Mouse (Mus musculus) cerebellum, postnatal 4 days (tissue): ENCODE data around the gene Col4a1.
A peak's percentile ranks its signal among the peaks of the same experiment; 100 is the strongest.

Experiments used
- DNase-seq, 2 experiments: peaks; one replicate each; pipeline ENCODE4 v3.0.0; 2022; ENCODE audit warnings: low spot score in 2 of 2, mixed read lengths in 1 of 2

Gene Col4a1

DNA sequence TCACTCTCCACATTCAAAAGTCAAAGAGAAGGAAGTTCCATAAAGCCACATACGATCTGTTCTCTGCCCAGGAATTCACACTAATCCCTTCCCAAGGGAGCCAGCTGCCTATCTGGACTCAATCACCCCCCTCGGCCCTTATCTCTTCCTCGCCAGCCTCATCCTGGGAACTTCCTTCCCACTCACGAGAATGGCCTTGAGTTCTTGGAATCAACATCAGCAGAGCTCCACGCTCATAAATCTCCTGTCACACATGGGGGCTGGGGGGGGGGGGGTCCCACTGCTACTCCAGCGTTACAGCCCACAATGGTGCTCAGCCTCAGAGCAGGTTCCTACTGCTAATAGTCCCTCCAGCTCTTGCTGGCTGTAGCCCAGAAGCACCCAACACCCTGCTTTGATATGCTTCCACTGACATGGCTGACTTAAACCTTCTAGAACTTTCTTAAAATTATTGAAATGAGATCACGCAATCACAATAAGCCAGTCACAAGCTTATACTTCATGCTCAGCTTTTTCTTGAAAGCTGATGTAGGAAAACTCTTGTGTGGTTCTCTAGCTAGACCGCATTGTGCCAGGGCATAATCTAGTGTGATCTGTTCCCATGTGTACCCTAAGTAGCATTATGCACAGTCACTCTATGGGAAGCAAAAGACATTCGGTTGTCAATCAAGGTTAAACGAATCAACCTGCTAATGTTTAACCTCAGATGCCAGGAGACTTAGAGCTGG, 78.3 kb downstream of the Col4a1 start:
- no peak for DNase-seq

DNA sequence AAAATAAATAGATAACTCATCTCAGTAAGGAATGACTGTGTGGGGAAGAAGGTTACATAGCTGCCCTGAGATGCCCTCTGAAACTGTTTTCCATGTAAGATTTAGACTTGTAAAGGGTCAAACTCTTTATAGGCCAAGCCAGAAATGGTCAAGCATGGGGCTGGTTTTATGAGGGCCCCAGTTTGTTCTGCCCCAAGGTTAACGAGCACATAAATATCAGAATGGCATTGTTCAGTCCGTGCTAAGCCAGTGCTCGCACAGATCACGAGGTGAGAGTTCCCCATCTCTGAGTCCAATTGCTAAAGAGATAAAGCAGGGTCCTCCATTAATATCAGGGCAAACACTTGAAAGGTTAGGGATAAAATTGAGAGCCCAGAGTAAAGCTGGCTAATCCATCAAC, 79.6 kb downstream of the Col4a1 start:
- no peak for DNase-seq

DNA sequence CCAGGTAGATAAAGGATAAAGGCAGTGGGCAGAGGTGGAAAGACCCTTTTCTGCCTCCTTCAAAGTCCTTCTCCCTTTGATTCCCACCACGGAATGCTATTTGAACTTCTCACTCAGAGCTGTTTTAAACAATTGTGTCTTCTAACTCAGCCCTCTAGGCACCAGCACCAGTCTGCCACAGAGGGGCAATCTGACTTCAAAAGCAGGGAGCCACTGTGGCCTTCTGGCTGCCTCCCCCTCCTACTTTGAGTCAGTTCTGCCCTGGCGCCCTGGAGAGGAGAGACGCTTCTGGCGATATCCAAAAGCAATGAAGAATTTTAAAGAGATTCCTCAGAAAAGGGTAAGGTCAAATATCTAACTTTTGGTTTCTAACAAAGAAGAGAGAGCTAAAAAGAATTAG, 82.3 kb downstream of the Col4a1 start:
- DNase-seq, result no peak

DNA sequence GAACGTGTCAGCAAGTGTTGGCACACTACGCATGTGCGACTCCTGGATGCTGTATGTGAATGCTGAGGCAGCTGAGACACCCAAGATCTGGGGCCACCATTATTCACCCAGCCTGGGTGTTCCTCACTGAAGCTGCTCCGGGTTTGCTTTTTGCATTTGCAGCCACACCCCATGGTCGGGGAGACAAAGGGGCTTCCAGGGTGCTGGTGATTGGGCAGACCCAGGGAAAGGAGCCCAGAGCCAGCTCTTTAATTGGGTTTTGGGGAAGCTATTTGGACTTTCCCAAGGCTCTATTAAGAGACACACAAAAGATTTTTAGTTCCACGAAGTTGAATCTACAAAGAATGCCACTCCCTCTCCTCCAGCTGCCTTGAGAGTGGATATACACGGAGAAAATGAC, 85.2 kb downstream of the Col4a1 start:
- DNase-seq, result no peak

DNA sequence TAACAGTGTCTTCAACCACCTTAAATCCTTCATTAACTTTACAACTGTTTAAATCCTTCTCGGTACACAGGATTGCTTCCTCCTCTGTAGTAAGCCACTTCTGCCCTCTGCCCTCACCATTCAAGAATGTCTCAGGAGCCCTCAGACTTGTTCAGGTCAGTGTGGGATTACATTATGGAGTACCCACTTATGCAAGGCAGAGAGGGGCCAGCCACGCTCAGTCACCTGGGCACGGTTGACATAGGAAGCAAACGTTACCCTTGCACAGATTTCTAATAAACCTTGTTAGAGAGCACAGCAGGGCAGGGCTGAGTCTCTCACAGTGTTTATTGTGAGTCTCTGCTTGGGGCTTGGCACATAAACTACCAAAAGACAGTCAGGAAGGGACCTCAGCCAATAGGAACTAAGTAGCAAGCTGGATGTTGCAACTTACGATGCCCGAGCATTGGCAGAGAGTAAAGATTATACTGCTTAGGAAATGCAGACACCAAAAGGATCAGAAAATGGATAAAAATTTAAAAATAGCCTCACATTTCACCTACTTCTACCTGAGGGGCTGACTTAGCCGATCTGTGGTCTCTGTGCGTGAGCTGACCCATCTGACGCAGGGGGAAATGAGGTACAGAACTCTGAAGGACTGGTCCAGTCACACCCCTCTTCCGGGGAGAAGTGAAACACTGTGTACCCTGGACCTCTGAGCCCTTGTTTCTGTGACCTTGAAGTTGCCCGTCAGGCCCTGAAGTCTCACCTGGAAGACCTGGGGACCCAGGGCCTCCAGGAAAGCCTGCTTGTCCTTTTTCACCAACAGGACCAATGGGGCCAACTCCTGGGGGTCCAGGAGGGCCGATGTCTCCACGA, 86.8 kb downstream of the Col4a1 start:
- no peak for DNase-seq

DNA sequence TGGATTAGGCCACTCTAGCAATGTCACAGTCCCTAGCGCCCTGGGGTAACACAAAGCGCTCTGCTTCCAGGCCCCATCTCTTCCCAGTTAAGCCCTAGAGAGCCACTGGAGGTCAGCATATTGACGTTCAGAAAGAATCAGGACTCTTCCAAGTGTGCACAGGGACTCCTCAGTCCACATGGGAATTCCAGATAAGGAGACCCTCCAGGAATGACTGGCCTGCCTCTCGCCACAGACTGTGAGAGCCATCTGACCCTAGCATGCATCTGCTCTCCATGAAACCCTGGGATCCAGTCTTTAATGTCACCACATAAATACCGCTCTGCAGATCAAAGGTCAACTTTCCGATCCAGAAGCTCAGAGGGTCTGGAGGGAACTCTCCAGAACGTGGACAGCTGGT, 88.4 kb downstream of the Col4a1 start:
- DNase-seq, result no peak

DNA sequence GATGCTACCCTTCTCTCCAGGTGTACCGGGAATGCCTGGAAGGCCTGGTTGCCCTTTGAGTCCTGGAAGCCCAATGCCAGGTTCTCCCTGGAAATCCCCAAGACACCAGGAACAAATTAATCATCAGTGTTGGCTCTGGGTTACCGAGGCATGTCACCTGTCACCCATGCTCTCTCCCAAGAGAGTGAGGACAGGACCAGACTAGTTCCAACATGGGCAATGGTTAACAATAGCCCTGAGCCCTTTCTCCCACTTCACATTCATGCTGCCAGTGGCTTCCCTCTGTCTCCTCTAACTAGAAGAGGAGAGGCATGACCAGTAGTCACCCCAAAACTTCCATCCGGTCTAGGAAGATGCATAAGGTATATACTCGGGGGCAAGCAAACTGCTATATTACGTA, 91.3 kb downstream of the Col4a1 start:
- DNase-seq, result no peak

DNA sequence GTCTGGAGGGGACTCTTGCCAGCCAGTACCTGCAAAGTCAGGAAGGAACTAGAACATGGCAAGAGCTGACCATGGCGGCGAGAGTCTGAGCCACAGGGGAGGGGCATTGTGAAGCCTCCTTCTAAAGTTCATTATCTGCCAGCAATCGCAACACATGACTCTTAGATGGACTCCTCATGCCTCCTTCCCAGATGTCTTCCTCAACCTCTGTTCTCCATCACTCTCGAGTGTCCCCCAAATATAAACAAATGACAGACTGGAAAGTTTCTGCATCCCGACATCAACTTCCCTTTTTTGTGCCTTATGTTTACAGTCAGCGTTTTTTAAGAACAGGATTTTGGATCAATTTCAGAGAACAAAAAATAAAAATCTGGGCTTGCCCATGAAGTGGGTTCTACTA, 93.3 kb downstream of the Col4a1 start:
- DNase-seq, result no peak

DNA sequence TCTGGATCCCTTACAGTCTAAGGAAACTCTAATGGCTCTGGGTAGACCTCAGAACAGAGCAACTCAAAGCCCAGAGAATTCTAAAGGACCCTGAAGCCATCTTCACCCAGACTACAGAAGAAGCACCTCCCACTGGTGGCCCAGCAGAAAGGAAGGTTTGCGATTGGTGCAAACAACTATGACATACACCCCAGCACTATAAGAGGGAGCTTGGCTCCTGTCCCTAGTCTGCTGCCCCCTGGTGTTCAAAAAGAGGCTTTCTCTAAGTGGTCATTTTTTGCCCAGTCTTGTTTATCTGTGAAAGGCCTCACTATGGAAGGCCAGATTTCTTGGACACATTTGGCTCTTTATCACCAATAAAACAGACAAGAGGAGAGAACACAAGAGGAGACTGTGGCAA, 97.4 kb downstream of the Col4a1 start:
- peak in 1 of 2 experiments; percentile 53 for DNase-seq

DNA sequence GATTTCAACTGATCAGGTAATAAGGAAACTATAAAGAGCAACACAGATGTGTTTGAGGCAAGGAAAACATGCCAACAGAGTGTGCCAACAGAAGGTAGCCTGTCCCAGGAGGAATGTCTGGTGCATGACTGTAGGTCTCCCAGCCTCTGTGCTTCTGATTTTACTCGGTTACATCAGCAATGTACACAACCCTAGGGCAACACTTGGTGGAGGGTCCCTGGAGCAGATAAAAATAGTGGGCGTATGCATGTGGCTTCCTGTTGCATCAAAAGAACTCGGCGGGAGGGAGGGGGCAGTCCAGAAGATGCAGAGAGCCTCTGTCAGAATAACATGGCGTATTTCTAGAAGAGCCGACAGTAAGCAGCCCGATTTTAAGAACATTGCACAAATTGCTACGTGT, 106.1 kb downstream of the Col4a1 start:
- no peak for DNase-seq

DNA sequence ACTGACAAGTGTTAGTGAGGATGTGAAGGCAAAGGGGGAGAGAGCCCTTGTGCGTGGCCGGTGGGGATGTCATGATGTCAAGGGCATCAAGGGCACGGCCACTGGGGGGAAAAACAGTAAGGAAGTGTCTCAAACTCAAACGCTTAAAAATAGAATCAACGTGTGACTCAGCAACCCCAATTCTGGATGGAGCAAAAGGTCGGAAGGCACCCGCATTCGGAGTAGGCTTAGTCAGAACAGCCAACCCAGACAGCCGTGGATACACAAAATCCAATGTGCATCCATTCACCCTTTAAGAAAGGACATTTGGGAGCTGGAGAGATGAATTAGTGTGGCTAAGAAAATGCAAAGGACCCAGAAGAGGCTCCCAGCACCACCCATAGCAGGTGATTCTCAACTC, 107.1 kb downstream of the Col4a1 start:
- DNase-seq, result no peak

DNA sequence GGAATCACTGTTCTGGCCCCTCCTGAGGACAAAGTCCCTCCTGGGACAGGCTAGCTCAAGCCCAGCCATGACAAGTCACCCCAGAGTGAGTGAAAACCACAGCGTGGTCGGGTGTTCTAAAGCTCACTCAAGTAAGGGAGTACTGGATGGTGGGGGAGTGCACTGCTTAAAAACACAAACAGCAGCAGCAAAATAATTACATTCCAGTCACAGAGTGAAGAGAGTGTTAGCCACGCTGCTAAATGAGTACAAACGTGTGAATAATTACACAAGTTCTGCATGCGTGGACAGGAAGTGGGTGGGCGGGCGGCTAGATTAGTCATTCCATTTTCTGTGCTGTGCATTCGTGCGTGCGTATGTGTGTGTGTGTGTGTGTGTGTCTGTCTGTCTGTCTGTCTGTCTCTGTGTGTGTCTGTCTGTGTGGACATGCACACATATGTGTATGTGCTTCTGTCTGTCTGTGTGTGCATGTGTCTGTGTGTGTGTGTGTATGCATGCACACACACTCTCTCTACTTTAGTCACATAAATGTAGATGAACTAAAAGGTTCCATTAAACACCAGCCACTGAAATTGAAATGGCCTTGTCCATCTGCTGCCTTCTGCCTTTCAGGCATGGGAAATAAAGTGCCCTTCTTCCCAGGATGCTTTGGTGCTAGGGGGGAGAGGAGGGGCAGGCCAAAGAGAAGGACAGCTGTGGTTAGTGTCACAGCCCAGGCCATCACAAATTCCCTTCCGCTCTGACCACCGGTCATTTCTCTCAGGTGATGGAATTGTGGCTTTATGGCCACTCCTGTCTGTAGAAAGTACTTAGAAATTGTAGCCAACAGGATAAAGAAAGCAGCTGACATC, 109.1 kb downstream of the Col4a1 start:
- no peak for DNase-seq

DNA sequence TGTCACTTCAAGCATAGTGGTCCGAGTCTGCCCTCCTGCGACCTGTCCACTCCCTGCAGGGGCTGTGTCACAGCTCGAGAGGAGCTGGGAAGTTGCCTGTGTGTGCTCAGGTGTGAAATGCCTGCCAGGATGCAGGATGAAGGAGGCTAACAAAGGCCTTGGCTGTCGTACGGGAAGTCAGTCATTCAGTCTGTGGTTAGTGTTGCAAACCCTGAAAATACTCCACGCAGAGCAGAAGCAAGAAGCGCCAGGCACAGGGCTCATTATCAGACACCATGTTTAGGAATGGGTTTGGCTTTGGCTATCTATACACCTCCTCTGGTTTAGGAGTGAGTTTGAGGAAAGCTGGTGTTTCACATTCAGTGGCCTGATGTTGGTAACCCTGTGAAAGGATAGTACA, 114.0 kb downstream of the Col4a1 start:
- DNase-seq, result no peak

DNA sequence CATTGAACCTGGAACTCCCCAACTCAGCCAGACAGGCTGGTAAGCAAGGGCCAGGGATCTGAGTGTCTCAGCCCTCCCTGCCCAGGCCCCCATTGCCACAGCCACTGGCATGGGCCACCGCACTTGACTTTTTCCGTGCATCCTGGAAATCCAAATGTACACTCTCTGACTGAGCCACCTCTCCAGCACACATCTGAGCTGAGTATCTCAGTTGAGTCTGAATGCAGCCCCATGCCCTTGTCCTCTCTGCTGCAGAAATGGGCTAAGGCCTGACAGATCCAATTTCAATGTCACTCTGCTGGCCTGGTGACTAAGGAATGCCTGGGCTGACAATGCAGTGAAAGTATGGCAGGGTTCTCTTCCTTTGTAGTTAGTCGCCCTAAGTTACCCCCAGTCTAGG, 114.6 kb downstream of the Col4a1 start:
- DNase-seq, result no peak

DNA sequence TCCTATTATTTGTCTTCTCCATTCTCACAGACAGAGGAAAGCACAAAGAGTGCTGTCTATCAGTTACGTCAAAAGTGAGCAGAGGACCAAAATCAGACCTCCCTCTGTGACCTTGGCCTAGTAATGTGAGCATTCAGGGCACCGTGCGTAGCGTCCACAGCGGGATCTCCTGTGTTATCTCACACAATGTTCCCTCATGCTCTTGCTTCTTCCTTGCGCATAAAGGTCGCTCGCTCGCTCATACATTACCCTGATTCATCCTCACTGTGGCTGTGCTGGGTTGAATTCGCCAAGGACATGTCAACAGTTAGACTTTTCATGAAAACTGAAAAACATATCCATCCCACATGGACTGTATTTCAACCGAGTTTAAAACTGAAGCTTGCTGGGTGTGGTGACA, 115.4 kb downstream of the Col4a1 start:
- no peak for DNase-seq

DNA sequence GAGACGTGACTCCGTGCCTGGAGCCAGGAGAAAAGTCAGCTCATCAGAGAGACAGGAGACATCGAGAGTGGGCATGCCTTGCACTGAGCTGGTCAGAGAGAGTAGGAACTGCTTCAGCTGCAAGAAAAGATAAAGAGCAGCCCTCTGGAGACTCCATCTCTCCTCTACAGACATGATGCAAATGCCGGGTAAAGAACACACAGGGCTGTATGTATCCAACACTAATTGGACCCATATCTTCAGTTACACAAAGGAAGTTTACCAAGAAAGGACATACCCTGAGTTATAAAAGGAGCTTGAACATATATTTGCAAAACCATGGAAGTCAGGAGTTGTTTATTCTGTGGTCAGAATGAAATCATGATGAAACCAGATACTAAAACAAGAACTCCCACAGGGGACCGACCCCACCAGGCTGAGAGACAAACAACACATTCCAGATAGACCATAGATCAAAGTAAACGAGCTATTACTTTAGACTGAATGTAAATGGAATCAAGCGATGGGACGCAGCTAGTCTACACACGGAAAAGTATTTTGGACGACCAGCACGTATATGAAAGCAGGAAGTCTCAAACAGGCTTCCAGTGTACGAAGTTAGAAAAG, 119.8 kb downstream of the Col4a1 start:
- no peak for DNase-seq

DNA sequence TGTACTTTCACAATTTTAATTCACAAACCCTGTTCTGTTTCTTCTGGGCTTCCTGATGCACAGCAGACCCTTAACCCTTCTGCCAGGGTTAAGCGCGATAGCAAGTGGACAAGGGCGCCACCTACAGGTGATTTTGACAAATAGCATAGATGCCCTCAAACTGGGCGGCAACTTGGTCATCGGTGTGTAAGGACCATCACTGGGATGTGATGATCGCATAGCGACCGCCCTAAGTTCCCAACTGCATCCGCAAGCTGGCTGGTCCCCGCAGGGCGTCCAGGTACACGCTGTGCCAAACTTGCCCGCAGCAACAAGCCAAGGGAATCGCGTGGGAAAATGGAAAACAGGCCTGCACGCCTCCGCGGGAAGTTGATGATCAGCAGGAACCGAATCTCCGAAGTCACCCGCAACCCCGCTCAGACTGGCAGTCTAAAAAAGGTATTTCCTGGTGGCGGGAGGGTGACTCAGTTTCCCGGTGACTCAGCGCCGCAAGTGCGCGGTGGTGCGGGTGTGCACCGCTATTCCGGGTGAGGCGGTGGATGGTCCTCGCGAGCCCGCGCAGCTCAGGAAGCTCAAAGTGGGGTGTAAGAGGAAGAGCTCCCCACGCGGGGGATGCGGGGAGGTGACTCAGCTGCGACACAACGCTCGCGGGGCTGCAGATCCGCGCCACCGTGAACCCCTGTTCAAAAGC, 124.9 kb downstream of the Col4a1 start:
- peak in 1 of 2 experiments; percentile 81 for DNase-seq

DNA sequence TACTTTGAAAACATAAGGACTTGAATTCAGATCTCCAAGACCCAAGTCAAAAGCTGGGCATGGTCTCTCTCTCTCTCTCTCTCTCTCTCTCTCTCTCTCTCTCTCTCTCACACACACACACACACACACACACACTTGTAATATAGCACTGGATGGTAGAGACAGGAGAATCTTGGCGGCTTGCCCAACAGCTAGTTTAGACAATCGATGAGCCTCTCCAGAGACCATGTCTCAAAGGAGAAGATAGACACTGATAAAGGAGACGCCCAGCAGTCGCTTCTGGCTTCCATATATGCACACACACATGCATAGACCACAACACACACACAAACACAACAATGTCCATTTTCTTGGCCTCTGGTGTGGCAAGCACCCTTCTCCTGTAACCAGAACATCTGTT, 126.2 kb downstream of the Col4a1 start:
- DNase-seq, result no peak

DNA sequence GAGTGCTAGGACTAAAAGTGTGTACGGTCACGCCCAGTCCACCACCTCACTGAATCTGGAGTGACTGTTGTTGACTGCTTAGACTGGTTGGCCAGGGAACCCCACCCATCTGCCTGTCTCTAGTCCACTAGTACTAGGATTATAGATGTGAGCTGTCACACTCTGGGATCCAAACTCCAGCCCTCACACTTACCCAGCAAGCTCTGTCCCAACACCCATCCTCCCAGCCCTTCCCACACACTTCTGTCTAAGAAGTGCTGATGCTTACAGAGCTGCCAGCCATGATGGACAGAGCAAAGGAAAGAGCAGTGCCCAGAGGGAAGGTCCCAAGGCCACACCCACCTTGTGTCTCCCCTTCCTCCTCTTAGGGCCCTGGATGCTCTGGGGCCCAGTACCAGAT, 127.0 kb downstream of the Col4a1 start:
- no peak for DNase-seq

DNA sequence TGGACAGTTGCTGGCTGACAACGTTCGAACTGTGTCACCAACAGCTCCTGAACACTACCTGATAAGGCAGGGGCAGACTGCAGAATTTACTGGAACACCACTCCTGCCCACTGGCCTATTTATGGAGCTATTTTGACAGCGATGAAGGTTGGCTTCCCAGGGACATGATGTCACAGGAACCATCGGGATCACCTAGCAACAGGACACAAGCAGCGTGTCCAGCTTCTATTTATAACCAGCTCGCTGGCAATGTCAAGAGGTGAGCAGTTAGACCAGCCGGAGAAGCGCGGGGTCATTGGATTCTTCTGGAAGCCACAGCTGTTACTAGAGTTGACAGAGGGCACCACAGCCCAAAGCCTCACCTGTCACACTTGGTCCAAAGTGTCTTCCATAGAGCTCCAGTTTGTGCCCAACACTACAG, 129.0 kb downstream of the Col4a1 start:
- DNase-seq, result no peak

DNA sequence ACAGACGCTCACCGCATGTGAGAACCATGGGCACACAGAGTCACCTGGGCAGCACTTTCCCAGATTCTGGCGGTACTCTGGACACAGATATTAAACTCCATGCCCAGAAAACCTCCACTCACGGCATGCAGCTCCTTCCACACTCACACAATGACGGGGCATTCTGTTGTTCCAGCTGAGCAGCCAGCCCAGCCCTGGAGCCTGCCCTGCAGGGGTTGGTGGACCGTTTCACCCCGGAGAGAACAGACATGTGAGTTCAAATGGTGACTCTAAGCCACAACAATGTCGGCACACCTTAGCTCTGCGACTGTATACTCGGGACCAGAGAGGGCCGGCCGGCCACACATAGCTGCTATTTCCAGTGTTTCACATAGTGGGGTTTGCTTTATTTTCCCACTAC, 130.0 kb downstream of the Col4a1 start:
- DNase-seq, result no peak
